Mouse (Mus musculus): ENCODE results near the gene Acyp2.

GRCm38 (mm10) chr11:30618235-30618634 lies 31.2 kb downstream of the Acyp2 start:
- TF ChIP-seq POLR2A (IDR thresholded peaks at IDR 0.05; ENCODE audit: control insufficient read depth in 1 of 2, insufficient read depth in 1 of 2, low read depth in 1 of 2, low read length in 2 of 2, poor library complexity in 1 of 2) (no peak), EP300 (IDR thresholded peaks at IDR 0.05; ENCODE audit: low read depth in 1 of 2, low read length in 2 of 2) (no peak), RAD21 (IDR thresholded peaks at IDR 0.05; ENCODE audit: low read depth, low read length) (no peak), ZC3H11A (IDR thresholded peaks at IDR 0.05; ENCODE audit: low read depth, low read length) (no peak), MXI1 (IDR thresholded peaks at IDR 0.05; ENCODE audit: low read depth, low read length) (no peak)

Measured in MEL (cell line).